Mouse (Mus musculus): ENCODE data around the gene Col6a4.

GRCm38 (mm10) chr9:106137671-106138216 lies 41.2 kb upstream of the Col6a4 start:
- TF ChIP-seq CTCF (IDR thresholded peaks at IDR 0.05; ENCODE audit: low read depth, low read length): no peak
- no peak for TF ChIP-seq POLR2A (IDR thresholded peaks at IDR 0.05; ENCODE audit: borderline replicate concordance, low read depth, low read length)

Data from bone marrow macrophage, adult 2 months (primary cell).